Mouse (Mus musculus) midbrain, embryonic 11.5 days (tissue): ENCODE data around the gene Rasl11b. TPM values are rescaled to one million over a fixed set of nuclear protein-coding genes. Genes with fewer than 3 reads are reported as not detected.
A peak's percentile ranks its signal among the peaks of the same experiment; 100 is the strongest.

Source experiments
- ATAC-seq: fragments of 200-750 bp; cut with Nextera tagmentation; 2 replicates; pipeline ENCODE4 v1.8.0; 2017; ENCODE audit warnings: moderate TSS enrichment, moderate library complexity; ENCODE audit not compliant: low FRiP score
- DNase-seq: peaks from one replicate; pipeline ENCODE4 v3.0.0; 2015; ENCODE audit warnings: low spot score; ENCODE audit errors: missing footprints
- H3K27ac ChIP-seq: fragments of 300-500 bp; sonication (generic); 2 replicates; pipeline ENCODE4 v1.5.1; 2014; ENCODE audit warnings: low read depth, low read length
- H3K27me3 ChIP-seq: fragments of 300-500 bp; sonication (generic); 2 replicates; pipeline ENCODE4 v1.6.1; 2014; ENCODE audit warnings: mild to moderate bottlenecking, low read length, moderate library complexity, mixed read lengths; ENCODE audit not compliant: control insufficient read depth, insufficient read depth
- H3K36me3 ChIP-seq: fragments of 300-500 bp; sonication (generic); 2 replicates; pipeline ENCODE4 v1.6.1; 2014; ENCODE audit warnings: mild to moderate bottlenecking, low read length, moderate library complexity, mixed read lengths; ENCODE audit not compliant: control insufficient read depth, insufficient read depth
- H3K4me1 ChIP-seq: fragments of 300-500 bp; sonication (generic); 2 replicates; pipeline ENCODE4 v1.6.1; 2014; ENCODE audit warnings: low read length; ENCODE audit not compliant: control insufficient read depth, insufficient read depth
- H3K4me2 ChIP-seq: fragments of 300-500 bp; sonication (generic); 2 replicates; pipeline ENCODE4 v1.6.1; 2014; ENCODE audit warnings: mild to moderate bottlenecking, moderate library complexity
- H3K4me3 ChIP-seq: fragments of 300-500 bp; sonication (generic); 2 replicates; pipeline ENCODE4 v1.5.1; 2014; ENCODE audit warnings: low read depth, low read length
- H3K9ac ChIP-seq: fragments of 300-500 bp; sonication (generic); 2 replicates; pipeline ENCODE4 v1.6.1; 2014; ENCODE audit warnings: low read length
- H3K9me3 ChIP-seq: fragments of 300-500 bp; sonication (generic); 2 replicates; pipeline ENCODE4 v1.6.1; 2016; ENCODE audit warnings: low read length; ENCODE audit not compliant: control insufficient read depth
- WGBS: fragments of 180-500 bp; shearing (Covaris S2); extraction: QIAGEN DNeasy Blood & Tissue Kit; methylation state at CpG from one replicate; pipeline ENCODE4 v1.1.7; 2014; 5-methylcytosine and 5-hydroxymethylcytosine counted together
- polyA plus RNA-seq: library from polyadenylated mRNA; unstranded; fragments of >200 nt; fragmentation: Nextera tagmentation; extraction: Ambion mirVana; gene quantifications from 2 replicates; pipeline ENCODE4 v1.2.1, GENCODE M21; 2014

Gene Rasl11b
- polyA plus RNA-seq, 1 experiment from 2014 or later: 29.0 TPM

DNA sequence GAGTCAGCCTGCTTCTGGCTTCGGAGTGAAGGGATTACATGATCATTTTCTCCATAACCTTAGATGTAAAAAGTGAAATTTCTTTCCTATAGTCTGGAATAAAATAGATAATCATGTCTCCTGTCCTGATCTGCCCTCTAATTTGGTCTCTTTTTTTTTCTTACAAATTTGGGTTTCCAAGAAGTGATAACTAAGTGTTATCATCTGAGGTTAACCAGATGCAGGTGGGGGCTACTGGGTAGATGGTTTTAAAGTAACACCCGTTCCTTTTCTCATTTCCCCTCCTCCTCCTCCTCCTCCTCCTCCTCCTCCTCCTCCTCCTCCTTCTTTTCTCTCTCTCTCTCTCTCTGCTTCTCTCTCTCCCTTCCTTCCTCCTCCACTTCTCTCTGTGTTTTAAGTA lies 2.1 kb upstream of the Rasl11b start:
- H3K9me3 ChIP-seq: no peaks in the 10 kb centered on the region
- H3K9ac ChIP-seq: no peak overlapping the region
- no peak overlapping the region for H3K4me3 ChIP-seq
- ATAC-seq: no peak
- H3K27ac ChIP-seq: no peak overlapping the region
- 62% methylated on average over 2 of the region's 2 CpGs for WGBS
- DNase-seq: no peak
- peaks cover 17% of the 10 kb centered on the region for H3K4me1 ChIP-seq
- H3K4me2 ChIP-seq: no peak overlapping the region
- H3K36me3 ChIP-seq: no peaks in the 10 kb centered on the region
- H3K27me3 ChIP-seq: peaks cover 11% of the 10 kb centered on the region; the same call in 1 of the 2 replicates

- Histone ChIP-seq H3K4me2 (no peak overlapping the region), H3K9me3 (no peaks in the 10 kb centered on the region), H3K4me3 (no peak overlapping the region), H3K27ac (no peak overlapping the region), H3K9ac (no peak overlapping the region), H3K4me1 (peaks cover 17% of the 10 kb centered on the region), H3K36me3 (peaks cover 4% of the 10 kb centered on the region; the same call in 1 of the 2 replicates), H3K27me3 (peaks cover 11% of the 10 kb centered on the region; the same call in 1 of the 2 replicates)
- ATAC-seq (no peak), DNase-seq (no peak)
- WGBS: 42% methylated on average over 7 of the region's 7 CpGs
Measured at GRCm38 (mm10) chr5:74193626-74194025, 1.5 kb upstream of the Rasl11b start.

GRCm38 (mm10) chr5:74194027-74194840 lies 852 bp upstream of the Rasl11b start:
- no peak overlapping the region for H3K27ac ChIP-seq
- ATAC-seq: no peak; the same call in 1 of the 2 replicates
- WGBS: 26% methylated on average over 16 of the region's 16 CpGs

DNA sequence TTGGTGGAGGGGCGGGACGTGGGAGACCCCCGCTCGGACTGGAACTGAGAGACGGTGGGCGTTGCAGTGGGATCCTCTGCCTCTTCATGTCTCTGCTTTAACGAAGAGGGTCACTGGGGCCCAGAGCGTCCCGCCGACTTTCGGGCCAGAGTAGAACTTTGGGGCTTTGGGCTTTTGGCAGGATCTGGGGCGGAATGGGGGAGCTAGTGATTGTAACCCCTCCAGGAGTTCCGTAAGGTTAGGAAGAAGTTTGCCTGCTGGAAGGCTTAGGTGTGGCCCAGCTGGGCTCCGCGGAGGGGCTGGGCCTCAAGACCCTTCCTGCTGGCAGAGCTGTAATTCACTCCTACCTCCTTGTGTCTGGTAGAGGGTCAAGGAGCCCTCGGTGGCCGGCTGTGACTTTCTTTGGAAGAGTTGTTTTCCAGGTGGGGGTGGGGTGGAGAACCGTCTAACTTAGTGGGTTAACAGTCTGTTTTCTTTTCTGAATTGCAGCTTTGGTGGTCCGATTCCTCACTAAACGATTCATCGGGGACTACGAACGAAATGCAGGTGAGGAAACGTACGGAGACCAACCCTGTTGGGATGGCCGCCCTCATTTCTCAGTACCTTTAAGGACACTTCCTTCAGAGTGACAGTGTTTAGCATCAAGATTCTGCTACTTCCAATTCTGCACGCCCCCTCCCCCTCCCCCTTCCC lies 674 bp downstream of the Rasl11b start:
- H3K4me2 ChIP-seq: peak overlapping the region; percentile 94
- peaks cover 15% of the 10 kb centered on the region for H3K4me1 ChIP-seq
- DNase-seq (peak; percentile 94), ATAC-seq (peak; percentile 33)
- H3K36me3 ChIP-seq: peaks cover 4% of the 10 kb centered on the region; the same call in 1 of the 2 replicates
- peak overlapping the region; percentile 20; the same call in 1 of the 2 replicates for H3K27ac ChIP-seq
- H3K4me3 ChIP-seq: peak overlapping the region; percentile 85
- under 1% methylated on average over 27 of the region's 27 CpGs for WGBS
- peaks cover 11% of the 10 kb centered on the region; the same call in 1 of the 2 replicates for H3K27me3 ChIP-seq
- H3K9ac ChIP-seq: peak overlapping the region; percentile 84
- no peaks in the 10 kb centered on the region for H3K9me3 ChIP-seq

More at GRCm38 (mm10) chr5:74194027-74194840, 852 bp upstream of the Rasl11b start:
- Histone ChIP-seq H3K27me3 (peaks cover 11% of the 10 kb centered on the region; the same call in 1 of the 2 replicates), H3K4me2 (peak overlapping the region; percentile 94), H3K9ac (peak overlapping the region; percentile 84), H3K4me3 (peak overlapping the region; percentile 85), H3K4me1 (peaks cover 17% of the 10 kb centered on the region), H3K36me3 (peaks cover 4% of the 10 kb centered on the region; the same call in 1 of the 2 replicates), H3K9me3 (no peaks in the 10 kb centered on the region)
- DNase-seq: no peak

- Histone ChIP-seq H3K4me3 (peak overlapping the region; percentile 85), H3K27me3 (peaks cover 8% of the 10 kb centered on the region; the same call in 1 of the 2 replicates), H3K4me1 (peaks cover 15% of the 10 kb centered on the region), H3K36me3 (peaks cover 4% of the 10 kb centered on the region; the same call in 1 of the 2 replicates), H3K9ac (no peak overlapping the region; the same call in 1 of the 2 replicates), H3K4me2 (peak overlapping the region; percentile 94), H3K27ac (no peak overlapping the region), H3K9me3 (no peaks in the 10 kb centered on the region)
- DNase-seq: peak; percentile 88
- 6% methylated on average over 4 of the region's 4 CpGs for WGBS
- ATAC-seq: no peak
Measured at GRCm38 (mm10) chr5:74196307-74196618, 1.2 kb downstream of the Rasl11b start.

- Histone ChIP-seq H3K9ac (no peak overlapping the region), H3K27ac (no peak overlapping the region), H3K4me3 (no peak overlapping the region), H3K27me3 (peaks cover 4% of the 10 kb centered on the region; the same call in 1 of the 2 replicates), H3K4me1 (peaks cover 15% of the 10 kb centered on the region), H3K4me2 (no peak overlapping the region), H3K9me3 (no peaks in the 10 kb centered on the region), H3K36me3 (peaks cover 4% of the 10 kb centered on the region; the same call in 1 of the 2 replicates)
- 90% methylated on average over 22 of the region's 22 CpGs for WGBS
- DNase-seq (no peak), ATAC-seq (no peak)
Measured at GRCm38 (mm10) chr5:74197541-74198330, 2.6 kb downstream of the Rasl11b start.

DNA sequence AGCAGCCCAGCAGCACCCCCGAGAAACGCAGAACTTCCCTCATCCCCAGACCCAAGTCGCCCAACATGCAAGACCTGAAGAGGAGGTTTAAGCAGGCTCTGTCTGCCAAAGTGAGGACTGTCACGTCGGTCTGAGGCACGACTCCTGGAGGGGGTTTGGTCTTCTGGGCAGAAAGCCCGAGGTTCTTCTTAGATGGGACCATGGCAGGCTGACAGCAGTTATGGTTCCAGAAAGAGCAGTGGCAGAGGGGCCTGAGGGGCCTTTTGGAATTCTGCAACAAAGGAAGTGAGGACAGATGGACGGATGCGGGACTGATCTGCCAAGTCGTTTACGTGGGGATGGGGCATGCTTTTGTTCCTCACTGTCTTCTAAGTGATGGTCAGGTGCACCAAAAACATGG lies 3.4 kb downstream of the Rasl11b start:
- H3K9ac ChIP-seq: no peak overlapping the region
- ATAC-seq (no peak), DNase-seq (no peak)
- no peak overlapping the region for H3K4me3 ChIP-seq
- H3K36me3 ChIP-seq: peaks cover 4% of the 10 kb centered on the region; the same call in 1 of the 2 replicates
- 0 out of 2 replicates have a peak, but pooled peaks cover 4% of the 10 kb centered on the region for H3K27me3 ChIP-seq
- peaks cover 15% of the 10 kb centered on the region for H3K4me1 ChIP-seq
- 93% methylated on average over 11 of the region's 11 CpGs for WGBS
- no peak overlapping the region for H3K27ac ChIP-seq
- H3K4me2 ChIP-seq: no peak overlapping the region
- peaks cover 3% of the 10 kb centered on the region; the same call in 1 of the 2 replicates for H3K9me3 ChIP-seq

DNA sequence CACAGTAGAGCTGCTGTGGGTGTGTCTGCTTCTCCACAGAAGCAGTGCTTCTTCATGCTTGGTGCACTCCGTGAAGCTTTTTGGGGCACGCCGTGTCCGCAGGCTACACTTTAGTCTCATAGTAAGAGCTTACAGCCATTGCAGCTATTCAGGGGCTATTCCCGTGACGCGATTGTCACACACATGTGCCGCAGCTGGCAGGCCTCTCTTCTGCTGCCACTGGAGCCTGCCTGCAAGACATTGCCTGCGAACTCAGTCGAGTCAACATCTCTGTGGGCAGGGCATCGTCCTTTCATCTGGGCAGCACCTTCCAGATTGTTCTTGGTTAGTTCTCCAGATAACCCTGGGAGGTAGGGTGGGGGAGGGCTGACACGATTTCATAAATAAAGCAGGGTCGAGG lies 4.7 kb downstream of the Rasl11b start:
- ATAC-seq: no peak

More for the DNA sequence above, 4.7 kb downstream of the Rasl11b start:
- no peak for DNase-seq
- no peak overlapping the region for H3K4me2 ChIP-seq
- no peak overlapping the region for H3K27ac ChIP-seq
- peaks cover 7% of the 10 kb centered on the region; the same call in 1 of the 2 replicates for H3K4me1 ChIP-seq
- no peaks in the 10 kb centered on the region for H3K27me3 ChIP-seq
- peaks cover 4% of the 10 kb centered on the region; the same call in 1 of the 2 replicates for H3K36me3 ChIP-seq
- no peak overlapping the region for H3K9ac ChIP-seq
- WGBS: 87% methylated on average over 13 of the region's 13 CpGs
- no peak overlapping the region for H3K4me3 ChIP-seq
- peaks cover 4% of the 10 kb centered on the region; the same call in 1 of the 2 replicates for H3K9me3 ChIP-seq
